Mouse (Mus musculus) heart, embryonic 12.5 days (tissue): ENCODE results near the gene Upk1a. TPM values are rescaled to one million over a fixed set of nuclear protein-coding genes. Genes with fewer than 3 reads are reported as not detected.
A peak's percentile ranks its signal among the peaks of the same experiment; 100 is the strongest.

ENCODE experiments used
- ATAC-seq: fragments of 200-750 bp; cut with Nextera tagmentation; 2 replicates; pipeline ENCODE4 v1.8.0; 2017; ENCODE audit warnings: moderate TSS enrichment, moderate library complexity; ENCODE audit not compliant: insufficient number of reproducible peaks, low FRiP score
- H3K27ac ChIP-seq: fragments of 300-500 bp; sonication (generic); 2 replicates; pipeline ENCODE4 v1.5.1; 2016; ENCODE audit warnings: mild to moderate bottlenecking, moderate library complexity; ENCODE audit not compliant: poor library complexity, severe bottlenecking
- H3K27me3 ChIP-seq: fragments of 300-500 bp; sonication (generic); replicated peaks from 2 replicates; pipeline ENCODE4 v1.6.1; 2016; ENCODE audit warnings: mild to moderate bottlenecking, moderate library complexity
- H3K36me3 ChIP-seq: fragments of 300-500 bp; sonication (generic); 2 replicates; pipeline ENCODE4 v1.6.1; 2016; ENCODE audit warnings: mild to moderate bottlenecking, moderate library complexity
- H3K4me1 ChIP-seq: fragments of 300-500 bp; sonication (generic); replicated peaks from 2 replicates; pipeline ENCODE4 v1.6.1; 2016; ENCODE audit warnings: mild to moderate bottlenecking
- H3K4me2 ChIP-seq: fragments of 300-500 bp; sonication (generic); 2 replicates; pipeline ENCODE4 v1.6.1; 2016; ENCODE audit warnings: mild to moderate bottlenecking, moderate library complexity
- H3K4me3 ChIP-seq: fragments of 300-500 bp; sonication (generic); 2 replicates; pipeline ENCODE4 v1.5.1; 2016; ENCODE audit warnings: mild to moderate bottlenecking
- H3K9ac ChIP-seq: fragments of 300-500 bp; sonication (generic); 2 replicates; pipeline ENCODE4 v1.6.1; 2016; ENCODE audit warnings: mild to moderate bottlenecking, moderate library complexity
- H3K9me3 ChIP-seq: fragments of 300-500 bp; sonication (generic); replicated peaks from 2 replicates; pipeline ENCODE4 v1.6.1; 2016; ENCODE audit warnings: mild to moderate bottlenecking, moderate library complexity
- WGBS: fragments of 180-500 bp; shearing (Covaris S2); methylation state at CpG from one replicate; pipeline ENCODE4 v1.1.7; 2016; 5-methylcytosine and 5-hydroxymethylcytosine counted together
- polyA plus RNA-seq: library from polyadenylated mRNA; unstranded; fragments of >200 nt; fragmentation: Nextera tagmentation; extraction: Ambion mirVana; gene quantifications from 2 replicates; pipeline ENCODE4 v1.2.1, GENCODE M21; 2016

Upk1a gene
- polyA plus RNA-seq, 1 experiment from 2014 or later = 2.5 TPM

GRCm38 (mm10) chr7:30619202-30619601, 6.6 kb upstream of the Upk1a start:
- Histone ChIP-seq H3K27ac (no peak overlapping the region), H3K4me2 (no peak overlapping the region), H3K4me3 (no peak overlapping the region), H3K4me1 (peaks cover 16% of the 10 kb centered on the region), H3K27me3 (no peaks in the 10 kb centered on the region), H3K9ac (no peak overlapping the region), H3K9me3 (no peaks in the 10 kb centered on the region), H3K36me3 (peaks cover 77% of the 10 kb centered on the region)
- 87% methylated on average over 3 of the region's 3 CpGs for WGBS
- ATAC-seq = no peak

GRCm38 (mm10) chr7:30618658-30619057, 6.0 kb upstream of the Upk1a start:
- WGBS = 93% methylated on average over 9 of the region's 9 CpGs
- H3K4me3 ChIP-seq = no peak overlapping the region
- H3K4me1 ChIP-seq = peaks cover 15% of the 10 kb centered on the region
- H3K27me3 ChIP-seq = no peaks in the 10 kb centered on the region
- H3K4me2 ChIP-seq = no peak overlapping the region
- no peaks in the 10 kb centered on the region for H3K9me3 ChIP-seq
- ATAC-seq = no peak
- no peak overlapping the region for H3K9ac ChIP-seq
- H3K36me3 ChIP-seq = peaks cover 72% of the 10 kb centered on the region
- no peak overlapping the region for H3K27ac ChIP-seq

GRCm38 (mm10) chr7:30615049-30615760, 2.6 kb upstream of the Upk1a start:
- peak; percentile 53; the same call in 1 of the 2 replicates for ATAC-seq
- WGBS = 58% methylated on average over 5 of the region's 5 CpGs
- Histone ChIP-seq H3K36me3 (peaks cover 43% of the 10 kb centered on the region), H3K4me3 (no peak overlapping the region), H3K9me3 (no peaks in the 10 kb centered on the region), H3K27me3 (no peaks in the 10 kb centered on the region), H3K4me1 (peaks cover 4% of the 10 kb centered on the region), H3K4me2 (no peak overlapping the region), H3K9ac (no peak overlapping the region), H3K27ac (no peak overlapping the region)

GRCm38 (mm10) chr7:30614454-30614853, 1.8 kb upstream of the Upk1a start:
- H3K27me3 ChIP-seq = no peaks in the 10 kb centered on the region
- no peak for ATAC-seq
- H3K9ac ChIP-seq = no peak overlapping the region
- H3K4me1 ChIP-seq = peaks cover 9% of the 10 kb centered on the region
- H3K4me3 ChIP-seq = no peak overlapping the region
- H3K9me3 ChIP-seq = no peaks in the 10 kb centered on the region
- H3K36me3 ChIP-seq = peaks cover 37% of the 10 kb centered on the region
- no peak overlapping the region for H3K27ac ChIP-seq
- 69% methylated on average over 2 of the region's 2 CpGs for WGBS
- no peak overlapping the region for H3K4me2 ChIP-seq

GRCm38 (mm10) chr7:30613529-30614112, 974 bp upstream of the Upk1a start:
- Histone ChIP-seq H3K4me3 (no peak overlapping the region), H3K27me3 (no peaks in the 10 kb centered on the region), H3K36me3 (peaks cover 29% of the 10 kb centered on the region), H3K4me2 (no peak overlapping the region), H3K9me3 (no peaks in the 10 kb centered on the region), H3K4me1 (peaks cover 9% of the 10 kb centered on the region), H3K9ac (no peak overlapping the region), H3K27ac (no peak overlapping the region)
- 21% methylated on average over 14 of the region's 14 CpGs for WGBS
- ATAC-seq = no peak

- H3K9ac ChIP-seq = no peak overlapping the region; the same call in 1 of the 2 replicates
- H3K27ac ChIP-seq = no peak overlapping the region
- no peaks in the 10 kb centered on the region for H3K36me3 ChIP-seq
- peaks cover 9% of the 10 kb centered on the region for H3K4me1 ChIP-seq
- whole genome bisulfite sequencing = 33% methylated on average over 7 of the region's 7 CpGs
- 0 out of 2 replicates have a peak, but pooled peaks have one; percentile 20 for ATAC-seq
- H3K9me3 ChIP-seq = no peaks in the 10 kb centered on the region
- H3K27me3 ChIP-seq = no peaks in the 10 kb centered on the region
- H3K4me3 ChIP-seq = no peak overlapping the region
- no peak overlapping the region for H3K4me2 ChIP-seq
Observed at GRCm38 (mm10) chr7:30610043-30610442, 2.6 kb downstream of the Upk1a start.

GRCm38 (mm10) chr7:30608476-30608875, 4.2 kb downstream of the Upk1a start:
- Histone ChIP-seq H3K9ac (no peak overlapping the region), H3K4me2 (no peak overlapping the region), H3K9me3 (no peaks in the 10 kb centered on the region), H3K27me3 (no peaks in the 10 kb centered on the region), H3K4me1 (peaks cover 9% of the 10 kb centered on the region), H3K36me3 (no peaks in the 10 kb centered on the region), H3K27ac (no peak overlapping the region), H3K4me3 (no peak overlapping the region)
- WGBS = 53% methylated on average over 16 of the region's 16 CpGs
- ATAC-seq = no peak

- H3K27me3 ChIP-seq = no peaks in the 10 kb centered on the region
- WGBS = 26% methylated on average over 8 of the region's 8 CpGs
- no peaks in the 10 kb centered on the region for H3K36me3 ChIP-seq
- peaks cover 10% of the 10 kb centered on the region for H3K4me1 ChIP-seq
- no peak overlapping the region for H3K4me3 ChIP-seq
- no peak for ATAC-seq
- H3K9me3 ChIP-seq = no peaks in the 10 kb centered on the region
- H3K27ac ChIP-seq = no peak overlapping the region
- H3K4me2 ChIP-seq = no peak overlapping the region
- H3K9ac ChIP-seq = no peak overlapping the region
Observed at GRCm38 (mm10) chr7:30607706-30608309, 4.8 kb downstream of the Upk1a start.

- no peak for ATAC-seq
Observed at GRCm38 (mm10) chr7:30604944-30605343, 7.7 kb downstream of the Upk1a start.

GRCm38 (mm10) chr7:30604424-30604823, 8.2 kb downstream of the Upk1a start:
- ATAC-seq = no peak
- WGBS = 61% methylated on average over 8 of the region's 8 CpGs
- H3K4me1 ChIP-seq = peaks cover 14% of the 10 kb centered on the region

More at GRCm38 (mm10) chr7:30604944-30605343, 7.7 kb downstream of the Upk1a start:
- Histone ChIP-seq H3K9me3 (no peaks in the 10 kb centered on the region), H3K27me3 (no peaks in the 10 kb centered on the region), H3K36me3 (no peaks in the 10 kb centered on the region), H3K9ac (no peak overlapping the region), H3K4me2 (no peak overlapping the region), H3K27ac (no peak overlapping the region), H3K4me1 (peaks cover 12% of the 10 kb centered on the region), H3K4me3 (no peak overlapping the region)
- WGBS = 87% methylated on average over 8 of the region's 8 CpGs

GRCm38 (mm10) chr7:30602583-30602982, 10.1 kb downstream of the Upk1a start:
- ATAC-seq = no peak
- peaks cover 14% of the 10 kb centered on the region for H3K4me1 ChIP-seq
- no peaks in the 10 kb centered on the region for H3K27me3 ChIP-seq
- no peak overlapping the region for H3K4me3 ChIP-seq
- H3K4me2 ChIP-seq = no peak overlapping the region
- H3K36me3 ChIP-seq = no peaks in the 10 kb centered on the region
- no peaks in the 10 kb centered on the region for H3K9me3 ChIP-seq
- H3K9ac ChIP-seq = no peak overlapping the region
- 23% methylated on average over 3 of the region's 3 CpGs for WGBS
- H3K27ac ChIP-seq = no peak overlapping the region

More at GRCm38 (mm10) chr7:30604424-30604823, 8.2 kb downstream of the Upk1a start:
- Histone ChIP-seq H3K27me3 (no peaks in the 10 kb centered on the region), H3K36me3 (no peaks in the 10 kb centered on the region), H3K9ac (no peak overlapping the region), H3K4me3 (no peak overlapping the region), H3K4me2 (no peak overlapping the region), H3K27ac (no peak overlapping the region), H3K9me3 (no peaks in the 10 kb centered on the region)
